Mouse (Mus musculus) spleen, embryonic (tissue): ENCODE measurements at regions not wholly inside any gene's neighbourhood (a gene's known extent, or its start where the extent isn't known, plus 50 kb on each side); places are given as distances from the start of the nearest gene placed in this dataset.

ENCODE experiments used
- CTCF ChIA-PET: fragments of 350-600 bp; sonication (Branson Sonifier 250); formaldehyde crosslinking; loops from one replicate; lab custom pipeline; 2022; lab: Charles Lee

DNA sequence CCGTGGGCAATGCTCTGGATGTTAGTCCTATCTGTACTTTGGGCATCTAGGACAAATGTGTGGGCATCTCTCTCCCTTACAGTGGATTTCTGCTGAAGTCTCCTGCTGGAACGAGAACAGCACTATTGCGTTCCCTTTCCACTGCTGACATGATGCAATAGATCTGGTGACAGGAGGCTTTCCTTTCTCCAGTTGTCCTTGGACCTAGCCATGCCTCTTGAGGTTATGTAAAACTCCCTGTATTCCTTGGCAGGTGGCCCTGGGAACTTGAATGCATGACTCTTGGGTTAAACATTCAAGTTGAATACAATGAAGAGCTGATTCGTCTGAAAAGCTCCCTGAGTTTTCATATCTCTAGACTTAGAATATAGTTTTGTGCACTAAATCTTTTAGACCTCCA lies 386.1 kb upstream of the A1bg start:
- CTCF ChIA-PET = no interaction called here

GRCm38 (mm10) chr15:61304546-61304945 lies 381.7 kb upstream of the A1bg start:
- CTCF ChIA-PET = no interaction called here

GRCm38 (mm10) chr15:61299796-61300195 lies 377.0 kb upstream of the A1bg start:
- CTCF ChIA-PET = no interaction called here

DNA sequence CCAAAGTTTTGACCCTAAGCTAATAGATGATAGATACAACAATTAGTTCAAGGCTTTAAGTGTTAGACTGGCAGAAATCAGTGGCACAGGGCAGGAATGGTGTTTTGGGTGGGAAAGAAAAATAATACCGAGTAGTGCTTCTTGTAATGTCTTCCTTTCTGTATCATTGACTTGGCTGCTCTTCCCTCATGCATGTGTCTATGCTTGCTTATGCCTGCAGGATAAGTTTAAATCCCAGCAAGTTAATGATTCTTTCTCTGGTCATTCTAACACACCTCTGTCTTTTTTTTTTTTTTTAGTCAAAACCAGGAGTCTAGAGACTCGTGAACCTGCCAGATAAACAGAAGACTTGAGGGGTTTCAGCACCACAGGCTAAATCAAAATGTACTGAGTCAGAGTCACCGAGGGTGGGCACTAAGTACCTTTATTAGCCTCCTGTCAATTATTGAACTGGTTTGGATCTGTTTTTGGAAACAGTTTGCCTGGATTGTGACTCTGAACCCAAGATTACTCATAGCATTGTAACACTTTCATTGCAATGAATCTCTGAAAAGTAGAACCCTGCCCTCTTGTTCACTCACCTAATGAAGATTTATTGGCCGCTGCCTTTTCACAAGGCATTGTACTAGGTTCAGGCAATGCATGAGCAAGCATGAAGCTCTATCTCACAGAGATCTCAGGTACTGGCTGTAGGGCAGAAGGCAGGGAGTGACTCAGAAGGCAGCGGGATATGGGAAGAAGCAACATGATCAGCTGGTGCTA lies 374.8 kb upstream of the A1bg start:
- CTCF ChIA-PET = no interaction called here

GRCm38 (mm10) chr15:61294616-61295015 lies 371.8 kb upstream of the A1bg start:
- CTCF ChIA-PET = no interaction called here

GRCm38 (mm10) chr15:61294131-61294530 lies 371.3 kb upstream of the A1bg start:
- CTCF ChIA-PET = no interaction called here

DNA sequence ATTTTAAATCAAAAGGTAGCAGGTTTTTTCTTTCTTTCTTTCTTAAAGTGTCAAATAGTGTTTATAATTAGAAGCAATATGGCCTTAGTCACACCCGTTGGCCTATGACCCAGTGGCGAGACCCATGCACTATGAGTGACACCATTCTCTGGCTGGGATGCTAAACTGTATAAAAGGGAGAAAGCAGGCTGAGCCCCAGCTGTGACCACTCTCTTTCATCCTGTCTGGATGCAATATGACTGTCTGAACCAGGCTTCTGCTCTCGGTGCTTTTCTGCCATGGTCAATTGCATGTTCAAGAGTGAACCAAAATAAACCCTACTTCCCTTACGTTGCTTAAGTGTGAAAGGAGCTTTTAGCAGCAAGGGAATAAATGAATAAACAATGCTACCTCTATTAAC lies 346.0 kb upstream of the A1bg start:
- CTCF ChIA-PET = no interaction called here

- CTCF ChIA-PET = no interaction called here
Measured at GRCm38 (mm10) chr15:61259047-61259446, 336.2 kb upstream of the A1bg start.

DNA sequence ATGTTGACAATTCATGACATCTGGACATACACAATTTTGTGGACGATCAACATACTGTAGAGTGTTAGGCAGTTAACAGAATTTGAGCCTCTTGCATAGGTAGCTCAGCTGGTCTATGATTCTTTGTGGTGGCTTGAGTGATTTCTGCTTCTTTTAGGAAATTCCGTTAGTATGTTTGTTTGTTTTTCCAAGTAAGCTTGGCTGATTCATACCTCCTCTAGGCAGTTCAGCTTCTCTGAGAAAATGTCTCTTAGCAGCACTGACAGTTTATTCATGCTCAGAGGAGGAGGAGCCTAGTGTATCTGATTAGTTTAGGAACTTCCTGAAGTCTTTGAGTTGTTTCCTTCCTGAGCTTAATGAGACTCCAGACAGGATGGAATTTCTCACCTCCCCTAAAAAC lies 321.7 kb upstream of the A1bg start:
- CTCF ChIA-PET = no interaction called here

DNA sequence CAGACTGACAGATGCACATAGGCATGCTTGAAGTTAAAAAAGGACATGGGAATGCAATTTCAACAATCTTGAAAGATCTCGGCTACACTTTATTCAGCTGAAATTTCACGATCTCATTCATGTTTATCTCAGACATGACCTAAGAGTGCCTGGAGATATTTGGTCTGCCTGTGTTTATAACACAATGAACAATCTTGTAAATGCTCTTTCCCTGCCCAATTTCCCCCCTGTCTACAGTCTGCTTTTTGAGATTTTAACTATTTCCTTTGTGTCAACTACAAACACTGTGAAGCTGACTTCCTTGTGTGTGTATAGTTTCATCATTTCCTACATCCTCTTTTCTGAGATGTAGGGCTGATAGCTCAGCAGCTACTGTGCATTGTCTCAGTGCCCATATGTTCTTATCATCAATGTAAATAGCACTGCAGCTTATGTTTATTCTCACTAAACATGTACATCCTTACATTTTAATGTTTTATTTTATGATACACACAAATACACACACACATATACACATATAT lies 319.4 kb upstream of the A1bg start:
- CTCF ChIA-PET = no interaction called here

DNA sequence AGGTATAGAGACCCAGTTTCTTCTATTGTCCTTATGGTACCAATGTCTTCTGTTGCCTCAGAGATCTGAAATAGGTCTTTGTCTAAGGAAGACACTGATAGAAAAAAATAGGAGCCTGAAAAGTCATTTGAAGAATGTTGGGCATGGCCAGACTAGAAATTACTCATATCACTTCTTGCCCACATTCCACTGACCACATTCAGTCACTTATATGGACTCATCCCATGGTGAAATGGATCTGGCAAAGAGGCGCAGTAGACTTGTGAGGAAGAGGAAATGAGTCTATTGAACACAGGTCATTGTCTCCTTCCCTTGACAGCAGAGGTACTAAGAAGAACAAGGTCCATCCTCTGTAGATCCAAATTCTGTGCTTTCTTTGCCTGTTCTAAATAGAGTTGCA lies 318.9 kb upstream of the A1bg start:
- CTCF ChIA-PET = no interaction called here

DNA sequence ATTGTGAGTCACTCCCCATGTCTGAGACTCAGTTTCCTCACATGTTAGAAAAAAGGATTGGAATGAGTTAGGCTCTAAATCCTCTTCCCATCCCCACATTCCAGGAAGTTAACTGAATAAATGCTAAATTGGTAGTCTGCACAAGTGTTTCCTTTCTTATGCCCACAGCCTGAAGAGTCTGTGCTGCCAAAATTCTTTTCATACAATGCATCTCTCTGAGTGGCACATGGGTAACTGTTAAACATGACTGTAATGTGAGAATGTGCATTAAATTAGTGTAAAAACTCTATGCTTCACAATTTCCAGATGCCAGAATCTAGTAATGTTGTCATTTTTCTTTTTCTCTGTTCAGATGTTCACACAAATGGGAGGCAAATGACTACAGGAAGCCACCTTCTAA lies 317.5 kb upstream of the A1bg start:
- CTCF ChIA-PET = no interaction called here

DNA sequence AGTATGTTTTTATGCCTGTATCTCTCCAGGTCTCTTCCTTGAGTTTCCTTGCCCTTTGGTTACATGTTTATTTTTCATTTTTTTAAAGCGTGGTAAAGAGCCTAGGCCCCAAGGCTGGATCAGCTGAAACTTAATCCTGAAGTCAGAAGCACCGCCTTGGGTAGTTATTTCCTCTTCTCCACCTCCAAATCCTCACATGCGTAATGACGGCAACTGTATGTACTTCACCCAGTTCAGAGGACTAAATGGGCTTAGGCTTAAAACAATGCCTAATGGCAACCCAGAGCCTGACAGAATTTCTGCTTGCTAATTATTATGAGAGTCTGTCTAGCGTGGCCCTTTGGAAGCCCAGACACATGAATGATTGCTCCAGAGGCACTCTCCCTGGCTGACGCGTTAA lies 316.6 kb upstream of the A1bg start:
- CTCF ChIA-PET = no interaction called here

GRCm38 (mm10) chr15:61238996-61239395 lies 316.2 kb upstream of the A1bg start:
- CTCF ChIA-PET = interaction anchor here (0.7 kb wide), 1 partner anchor 1179 kb away, joined by 3 read pairs; no protein-coding TSS in a partner anchor

- CTCF ChIA-PET = no interaction called here
Measured at GRCm38 (mm10) chr15:61229579-61229978, 306.8 kb upstream of the A1bg start.

GRCm38 (mm10) chr15:61222923-61223322 lies 300.1 kb upstream of the A1bg start:
- CTCF ChIA-PET = no interaction called here

GRCm38 (mm10) chr15:61210161-61210560 lies 287.3 kb upstream of the A1bg start:
- CTCF ChIA-PET = no interaction called here

- CTCF ChIA-PET = no interaction called here
Measured at GRCm38 (mm10) chr15:61189981-61190380, 267.2 kb upstream of the A1bg start.

DNA sequence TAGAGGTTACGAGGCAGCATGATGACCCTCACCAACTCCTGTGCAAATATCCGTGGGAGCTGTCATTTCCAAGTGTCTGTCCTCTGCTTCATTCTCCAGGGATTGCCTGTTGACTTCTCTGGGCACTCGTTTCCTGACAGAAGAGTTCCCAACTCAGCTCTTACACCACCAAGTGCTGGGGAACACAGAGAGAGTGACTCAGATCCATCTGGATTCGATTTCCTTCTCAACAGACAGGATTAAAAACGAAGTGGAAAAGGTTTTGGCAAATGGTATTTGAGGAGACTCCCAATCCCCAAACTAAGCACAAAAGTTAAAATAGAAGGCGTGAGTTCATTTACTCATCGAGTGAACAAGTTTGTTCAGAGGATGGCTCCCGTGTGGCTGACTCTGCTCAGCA lies 266.7 kb upstream of the A1bg start:
- CTCF ChIA-PET = no interaction called here

GRCm38 (mm10) chr15:61184597-61184963 lies 261.8 kb upstream of the A1bg start:
- CTCF ChIA-PET = no interaction called here

DNA sequence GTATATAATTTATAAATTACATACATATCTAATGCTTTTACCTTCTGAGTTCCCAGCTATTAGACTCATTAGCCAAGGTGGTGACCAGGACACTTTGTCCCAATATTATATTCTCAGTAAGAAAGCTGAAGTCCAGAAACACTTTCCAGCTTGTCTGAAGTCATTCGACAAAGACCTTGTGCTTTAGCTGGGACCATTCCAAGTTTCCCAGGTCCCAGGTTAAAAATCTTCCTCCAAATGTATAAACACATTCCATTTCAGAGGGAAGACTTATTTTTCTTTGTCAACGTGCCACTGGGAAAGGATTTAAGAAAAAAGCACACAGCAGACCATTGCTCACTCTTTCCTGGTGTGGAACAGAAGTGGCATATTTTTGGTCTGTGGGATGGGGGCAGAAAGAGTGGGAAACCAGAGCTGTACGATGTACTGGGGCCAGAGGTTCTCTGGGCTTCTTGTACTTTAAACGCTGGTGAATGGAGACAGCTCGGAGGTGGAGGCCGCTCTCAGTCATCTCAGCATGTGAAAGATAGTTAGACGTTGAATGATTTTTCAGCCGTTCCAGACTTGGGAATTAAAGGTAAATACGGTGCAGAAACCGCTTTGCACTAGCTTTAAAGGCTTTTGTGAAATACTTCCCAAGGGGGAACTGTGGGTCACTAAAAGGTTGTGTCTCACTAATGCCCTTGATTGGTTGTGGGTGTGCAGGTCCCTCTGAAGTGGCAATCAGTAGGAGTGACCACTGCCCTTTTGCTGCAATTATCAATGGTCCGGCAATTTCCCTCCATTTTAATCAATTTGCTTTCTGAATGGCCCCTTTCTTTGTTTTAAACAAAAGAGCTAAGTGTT lies 261.2 kb upstream of the A1bg start:
- CTCF ChIA-PET = no interaction called here

DNA sequence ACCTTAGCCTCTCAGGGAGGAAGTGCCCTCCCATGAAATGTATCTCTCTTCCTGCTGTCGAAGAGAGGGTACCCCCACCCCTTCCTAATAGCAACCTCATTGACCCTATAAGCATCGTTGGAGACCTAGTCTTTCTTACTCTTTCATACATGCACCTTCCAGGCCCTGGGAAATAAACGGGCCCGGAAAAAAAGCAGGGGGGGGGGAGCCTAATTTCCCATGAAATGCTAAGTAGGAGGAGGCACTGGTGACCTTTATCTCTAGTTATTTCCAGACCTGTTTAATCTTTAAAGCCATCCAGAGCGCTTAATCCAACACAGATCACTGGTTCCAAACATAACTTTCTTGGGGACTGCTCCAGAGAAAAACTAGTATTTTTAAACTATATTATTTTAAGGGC lies 260.5 kb upstream of the A1bg start:
- CTCF ChIA-PET = no interaction called here

GRCm38 (mm10) chr15:61168842-61169416 lies 246.1 kb upstream of the A1bg start:
- CTCF ChIA-PET = no interaction called here
